Mouse (Mus musculus) heart, embryonic 13.5 days (tissue): ENCODE measurements around the gene Zc3h12c. TPM values are rescaled to one million over a fixed set of nuclear protein-coding genes. Genes with fewer than 3 reads are reported as not detected.

ENCODE experiments used
- ATAC-seq: fragments of 200-750 bp; cut with Nextera tagmentation; 2 replicates; pipeline ENCODE4 v1.8.0; 2017; ENCODE audit warnings: moderate TSS enrichment; ENCODE audit not compliant: insufficient number of reproducible peaks, low FRiP score, low TSS enrichment; ENCODE audit errors: extremely low read depth
- H3K27ac ChIP-seq: fragments of 300-500 bp; sonication (generic); replicated peaks from 2 replicates; pipeline ENCODE4 v1.5.1; 2015; ENCODE audit warnings: moderate library complexity, mild to moderate bottlenecking, inconsistent platforms
- H3K27me3 ChIP-seq: fragments of 300-500 bp; sonication (generic); replicated peaks from 2 replicates; pipeline ENCODE4 v1.6.1; 2015; ENCODE audit warnings: mild to moderate bottlenecking, inconsistent platforms
- H3K36me3 ChIP-seq: fragments of 300-500 bp; sonication (generic); 2 replicates; pipeline ENCODE4 v1.6.1; 2015; ENCODE audit warnings: mild to moderate bottlenecking, inconsistent platforms
- H3K4me1 ChIP-seq: fragments of 300-500 bp; sonication (generic); 2 replicates; pipeline ENCODE4 v1.6.1; 2015; ENCODE audit warnings: inconsistent platforms
- H3K4me2 ChIP-seq: fragments of 300-500 bp; sonication (generic); 2 replicates; pipeline ENCODE4 v1.6.1; 2015; ENCODE audit warnings: inconsistent platforms, mild to moderate bottlenecking, moderate library complexity
- H3K4me3 ChIP-seq: fragments of 300-500 bp; sonication (generic); 2 replicates; pipeline ENCODE4 v1.5.1; 2015; ENCODE audit warnings: moderate library complexity, mild to moderate bottlenecking, inconsistent platforms
- H3K9ac ChIP-seq: fragments of 300-500 bp; sonication (generic); 2 replicates; pipeline ENCODE4 v1.6.1; 2015; ENCODE audit warnings: inconsistent platforms, mild to moderate bottlenecking, moderate library complexity
- H3K9me3 ChIP-seq: fragments of 300-500 bp; sonication (generic); 2 replicates; pipeline ENCODE4 v1.6.1; 2016; ENCODE audit warnings: inconsistent platforms
- WGBS: fragments of 180-500 bp; shearing (Covaris S2); methylation state at CpG from one replicate; pipeline ENCODE4 v1.1.7; 2015; ENCODE audit warnings: mixed read lengths; 5-methylcytosine and 5-hydroxymethylcytosine counted together
- polyA plus RNA-seq: library from polyadenylated mRNA; unstranded; fragments of >200 nt; fragmentation: Nextera tagmentation; extraction: Ambion mirVana; gene quantifications from 2 replicates; pipeline ENCODE4 v1.2.1, GENCODE M21; 2015

The Zc3h12c gene
- polyA plus RNA-seq, 1 experiment from 2014 or later: 2.4 TPM

DNA sequence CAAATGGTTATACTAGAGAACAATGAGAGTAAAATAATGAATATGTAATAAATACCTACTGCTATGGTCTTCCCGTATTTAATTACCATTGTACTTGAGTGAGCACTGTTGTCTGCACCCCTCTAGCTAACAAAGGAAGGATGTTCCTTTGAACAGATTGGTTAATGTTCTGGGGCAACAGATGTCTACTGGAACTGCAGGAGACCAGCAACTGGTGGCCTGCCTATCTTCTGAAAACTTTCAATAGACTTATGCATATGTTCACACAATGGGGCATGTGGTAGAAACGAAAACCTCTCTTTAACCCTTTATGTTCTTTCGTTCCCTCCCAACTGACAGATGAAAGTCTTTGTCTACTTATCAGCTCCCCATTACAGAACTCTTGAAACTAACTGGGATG is 20.1 kb downstream of the Zc3h12c start:
- no peak for ATAC-seq
- Histone ChIP-seq H3K4me3 (peak overlapping the region; percentile 2; the same call in 1 of the 2 replicates), H3K27me3 (no peaks in the 10 kb centered on the region), H3K36me3 (peaks cover 9% of the 10 kb centered on the region), H3K9ac (no peak overlapping the region), H3K4me2 (peak overlapping the region; percentile 16; the same call in 1 of the 2 replicates), H3K4me1 (peaks cover 31% of the 10 kb centered on the region), H3K27ac (no peak overlapping the region), H3K9me3 (no peaks in the 10 kb centered on the region)
- 63% methylated on average over 3 of the region's 3 CpGs for WGBS

DNA sequence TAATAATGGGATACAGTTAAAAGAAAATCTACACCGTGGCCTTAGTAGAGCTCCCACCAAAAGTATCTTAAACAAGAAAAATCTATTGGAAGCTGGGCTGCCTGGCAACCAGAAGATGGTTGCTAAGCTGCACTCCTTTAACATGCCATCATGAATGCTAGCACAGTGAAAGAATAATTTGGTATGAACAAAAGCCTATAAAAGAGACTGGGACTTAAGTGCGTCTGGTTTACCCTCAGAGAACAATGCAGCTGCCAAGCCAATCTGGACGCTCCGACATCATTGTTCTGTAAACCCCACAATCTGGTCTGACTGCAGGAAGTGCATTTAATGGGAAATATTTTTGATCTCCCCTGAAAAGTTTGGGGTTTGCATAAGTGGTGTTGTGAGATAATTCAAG is 22.1 kb downstream of the Zc3h12c start:
- Histone ChIP-seq H3K36me3 (peaks cover 9% of the 10 kb centered on the region), H3K4me2 (no peak overlapping the region), H3K9ac (no peak overlapping the region), H3K9me3 (no peaks in the 10 kb centered on the region), H3K27me3 (no peaks in the 10 kb centered on the region), H3K4me1 (peaks cover 24% of the 10 kb centered on the region), H3K4me3 (no peak overlapping the region), H3K27ac (no peak overlapping the region)
- WGBS: 64% methylated on average over 4 of the region's 4 CpGs
- no peak for ATAC-seq

DNA sequence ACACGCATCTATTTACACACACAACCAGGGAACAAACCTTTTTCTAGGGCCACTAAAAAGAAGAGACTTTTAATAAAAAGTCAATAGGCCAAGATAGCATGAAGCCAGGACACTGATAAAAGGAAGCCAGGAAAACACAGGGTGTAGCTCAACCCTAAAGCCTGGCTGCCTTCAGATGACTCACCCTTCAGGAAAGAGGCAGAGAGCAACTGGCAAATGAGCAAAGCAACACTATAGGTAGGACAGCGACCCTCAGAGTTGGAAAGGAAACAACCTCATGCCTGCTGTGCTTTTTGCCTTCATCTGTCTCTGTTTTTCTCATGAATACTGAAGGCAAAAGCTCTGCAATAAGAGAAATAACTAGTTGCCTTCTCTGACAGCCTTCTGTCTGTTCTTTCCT is 35.6 kb downstream of the Zc3h12c start:
- WGBS: 54% methylated on average over 2 of the region's 2 CpGs
- H3K4me3 ChIP-seq: no peak overlapping the region
- H3K4me1 ChIP-seq: peaks cover 15% of the 10 kb centered on the region
- H3K4me2 ChIP-seq: no peak overlapping the region
- no peaks in the 10 kb centered on the region for H3K9me3 ChIP-seq
- H3K36me3 ChIP-seq: peaks cover 3% of the 10 kb centered on the region; the same call in 1 of the 2 replicates
- no peak overlapping the region; the same call in 1 of the 2 replicates for H3K27ac ChIP-seq
- no peaks in the 10 kb centered on the region for H3K27me3 ChIP-seq
- no peak for ATAC-seq
- no peak overlapping the region for H3K9ac ChIP-seq

DNA sequence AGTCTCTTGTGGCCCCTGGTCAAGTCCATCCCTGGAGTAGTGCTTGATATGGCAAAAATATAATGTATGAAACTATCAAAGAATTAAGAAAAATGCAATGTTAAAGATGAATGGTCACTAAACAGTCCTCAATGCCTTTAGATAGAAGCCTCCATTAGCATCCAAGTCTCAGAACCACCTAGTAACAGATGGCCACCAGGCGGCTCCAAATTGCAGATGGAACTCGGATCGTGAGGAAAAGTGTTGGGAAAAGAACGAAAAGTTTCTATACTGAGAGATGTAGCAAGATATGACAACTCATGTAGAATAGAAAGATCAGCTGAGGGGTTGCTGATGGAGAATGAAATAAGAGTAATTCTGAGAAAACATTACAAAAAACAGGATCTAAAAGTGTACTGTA is 38.0 kb downstream of the Zc3h12c start:
- WGBS: 60% methylated on average over 4 of the region's 4 CpGs
- H3K9ac ChIP-seq: no peak overlapping the region
- peaks cover 11% of the 10 kb centered on the region for H3K36me3 ChIP-seq
- H3K27ac ChIP-seq: no peak overlapping the region
- no peak overlapping the region for H3K4me3 ChIP-seq
- ATAC-seq: no peak
- no peak overlapping the region for H3K4me2 ChIP-seq
- no peaks in the 10 kb centered on the region for H3K9me3 ChIP-seq
- peaks cover 9% of the 10 kb centered on the region for H3K4me1 ChIP-seq
- no peaks in the 10 kb centered on the region for H3K27me3 ChIP-seq

DNA sequence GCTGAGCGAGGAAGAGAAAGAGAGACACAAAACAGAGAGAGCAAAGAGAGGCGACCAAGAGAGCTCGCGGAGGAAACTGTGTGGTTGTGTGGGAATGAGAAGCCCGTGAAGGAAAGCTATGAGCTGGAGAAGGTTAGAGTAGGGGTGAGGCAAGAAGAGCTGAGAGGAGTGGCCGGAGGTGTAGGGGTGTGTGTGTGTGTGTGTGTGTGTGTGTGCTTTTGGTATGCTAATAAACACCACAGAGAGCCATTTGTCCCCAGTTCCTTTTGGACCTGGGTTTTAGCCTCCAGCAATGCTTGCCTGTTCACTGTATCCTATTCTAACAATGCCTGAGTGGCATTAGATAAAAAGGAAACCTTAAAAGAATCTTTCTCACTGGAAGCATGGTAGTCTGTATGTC is 43.1 kb downstream of the Zc3h12c start:
- Histone ChIP-seq H3K4me3 (no peak overlapping the region), H3K9me3 (no peaks in the 10 kb centered on the region), H3K36me3 (peaks cover 20% of the 10 kb centered on the region), H3K4me1 (no peaks in the 10 kb centered on the region), H3K27ac (no peak overlapping the region), H3K4me2 (no peak overlapping the region), H3K27me3 (no peaks in the 10 kb centered on the region), H3K9ac (no peak overlapping the region)
- WGBS: 86% methylated on average over 6 of the region's 6 CpGs
- no peak for ATAC-seq

DNA sequence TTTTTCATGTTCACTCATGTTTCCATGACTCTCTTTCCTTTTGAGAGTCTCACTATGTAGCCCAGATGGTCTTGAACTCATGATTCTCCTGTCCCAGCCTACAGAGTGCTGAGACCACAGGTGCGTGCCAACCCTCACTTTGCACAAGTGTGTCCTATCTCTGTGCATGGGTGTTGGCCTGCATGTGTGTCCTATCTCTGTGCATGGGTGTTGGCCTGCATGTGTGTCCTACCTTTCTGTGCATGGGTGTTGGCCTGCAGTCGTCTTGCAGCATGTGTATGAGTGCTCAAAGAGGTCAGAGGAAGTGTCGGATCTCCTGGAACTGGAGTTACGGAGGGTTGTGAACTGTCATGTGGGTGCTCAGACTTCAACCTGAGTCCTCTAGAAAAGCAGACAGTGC is 49.2 kb downstream of the Zc3h12c start:
- H3K4me2 ChIP-seq: no peak overlapping the region
- H3K27ac ChIP-seq: no peak overlapping the region
- peaks cover 49% of the 10 kb centered on the region for H3K36me3 ChIP-seq
- H3K9ac ChIP-seq: no peak overlapping the region
- no peaks in the 10 kb centered on the region for H3K4me1 ChIP-seq
- no peaks in the 10 kb centered on the region for H3K27me3 ChIP-seq
- ATAC-seq: no peak
- WGBS: 78% methylated on average over 4 of the region's 4 CpGs
- H3K9me3 ChIP-seq: no peaks in the 10 kb centered on the region
- no peak overlapping the region for H3K4me3 ChIP-seq

DNA sequence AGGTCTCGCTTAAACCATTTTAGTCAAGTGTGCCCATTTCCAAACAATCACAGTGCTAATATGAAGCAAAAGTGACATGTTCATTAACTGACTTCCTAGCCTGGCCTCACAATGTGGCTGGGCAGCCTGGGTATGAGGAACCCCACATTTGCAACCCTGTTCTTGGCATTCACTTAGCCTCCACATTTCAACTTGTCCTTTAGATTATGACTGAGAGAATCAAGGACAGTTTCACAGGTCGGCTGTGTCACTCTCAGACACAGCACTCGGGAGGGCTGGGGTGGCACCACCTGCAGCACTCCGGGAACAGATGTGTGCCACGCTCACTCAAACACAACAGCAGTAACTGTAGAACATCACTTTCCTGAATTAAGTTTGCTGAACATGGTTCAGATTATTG is 55.3 kb downstream of the Zc3h12c start:
- no peaks in the 10 kb centered on the region for H3K27me3 ChIP-seq
- H3K9ac ChIP-seq: no peak overlapping the region
- no peak overlapping the region for H3K4me3 ChIP-seq
- WGBS: 77% methylated on average over 5 of the region's 5 CpGs
- no peak for ATAC-seq
- H3K36me3 ChIP-seq: peaks cover 35% of the 10 kb centered on the region
- no peaks in the 10 kb centered on the region for H3K9me3 ChIP-seq
- no peak overlapping the region for H3K27ac ChIP-seq
- H3K4me2 ChIP-seq: no peak overlapping the region
- peaks cover 6% of the 10 kb centered on the region; the same call in 1 of the 2 replicates for H3K4me1 ChIP-seq

DNA sequence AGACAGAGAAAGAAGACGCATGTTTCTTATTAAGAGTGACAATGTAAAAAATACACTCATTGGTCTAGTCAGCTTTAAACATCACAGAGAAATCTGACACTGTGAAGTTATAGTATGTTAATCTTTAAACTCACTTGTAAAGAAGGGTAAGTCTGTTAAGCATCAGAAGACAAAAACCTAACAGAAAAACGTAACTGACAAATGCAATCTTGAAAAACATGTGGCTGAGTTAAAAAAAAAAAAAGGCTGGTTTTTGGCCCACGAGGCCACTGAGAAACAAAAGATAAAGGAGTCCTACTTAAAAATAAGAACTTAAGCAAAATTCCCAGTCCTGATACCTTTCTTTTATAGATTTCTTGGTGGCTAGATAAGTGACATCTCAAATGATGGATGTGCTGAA is 57.6 kb downstream of the Zc3h12c start:
- H3K9me3 ChIP-seq: no peaks in the 10 kb centered on the region
- H3K27ac ChIP-seq: no peak overlapping the region
- WGBS: 66% methylated on average over 3 of the region's 3 CpGs
- no peak overlapping the region for H3K4me2 ChIP-seq
- peaks cover 17% of the 10 kb centered on the region for H3K36me3 ChIP-seq
- H3K4me3 ChIP-seq: no peak overlapping the region
- no peaks in the 10 kb centered on the region for H3K27me3 ChIP-seq
- H3K4me1 ChIP-seq: peaks cover 6% of the 10 kb centered on the region; the same call in 1 of the 2 replicates
- ATAC-seq: no peak
- no peak overlapping the region for H3K9ac ChIP-seq

DNA sequence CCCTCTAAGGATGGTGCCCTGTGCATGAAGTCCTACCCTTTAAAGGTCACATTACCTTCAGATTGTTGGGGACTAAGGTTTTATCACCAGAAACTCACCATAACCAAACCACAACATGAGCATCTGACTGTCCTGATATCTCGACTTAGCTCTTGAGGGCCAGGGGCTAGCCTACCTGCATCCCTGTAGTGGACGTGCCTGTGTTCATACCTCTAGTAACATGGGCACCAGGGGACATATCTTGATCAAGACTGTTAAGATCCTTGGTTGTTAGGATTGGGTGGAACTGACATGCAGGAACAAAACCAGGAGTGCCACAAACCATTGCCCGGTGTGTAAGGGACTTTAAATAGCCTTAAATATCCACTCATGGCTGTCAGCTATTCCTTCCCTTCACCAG is 61.2 kb downstream of the Zc3h12c start:
- ATAC-seq: no peak
- H3K9ac ChIP-seq: no peak overlapping the region
- peaks cover 9% of the 10 kb centered on the region for H3K36me3 ChIP-seq
- H3K9me3 ChIP-seq: no peaks in the 10 kb centered on the region
- H3K4me2 ChIP-seq: no peak overlapping the region
- peaks cover 28% of the 10 kb centered on the region for H3K4me1 ChIP-seq
- H3K4me3 ChIP-seq: no peak overlapping the region
- 79% methylated on average over 3 of the region's 3 CpGs for WGBS
- H3K27me3 ChIP-seq: no peaks in the 10 kb centered on the region
- no peak overlapping the region for H3K27ac ChIP-seq

DNA sequence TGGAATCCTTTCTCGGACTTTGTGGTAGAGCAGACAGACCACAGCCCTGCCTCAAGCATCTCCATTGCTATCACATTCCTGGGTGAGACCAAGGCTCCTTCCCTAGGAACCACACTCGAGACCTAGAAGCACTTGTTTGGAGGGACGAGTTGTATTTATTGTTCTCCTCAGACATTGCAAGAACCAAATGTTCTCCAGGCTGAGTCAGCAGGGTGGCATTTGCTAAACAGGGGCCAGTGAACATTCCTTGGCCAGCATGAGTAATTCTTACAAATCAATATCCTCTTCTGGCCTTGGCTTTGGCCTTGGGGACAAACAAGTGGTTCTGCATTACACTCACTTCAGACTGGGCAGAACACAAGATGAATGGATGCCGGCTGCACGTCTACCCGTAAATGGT is 62.9 kb downstream of the Zc3h12c start:
- no peaks in the 10 kb centered on the region for H3K27me3 ChIP-seq
- no peak overlapping the region for H3K9ac ChIP-seq
- WGBS: 78% methylated on average over 6 of the region's 6 CpGs
- H3K36me3 ChIP-seq: peaks cover 2% of the 10 kb centered on the region; the same call in 1 of the 2 replicates
- no peak overlapping the region for H3K4me3 ChIP-seq
- no peak overlapping the region for H3K4me2 ChIP-seq
- H3K4me1 ChIP-seq: peaks cover 36% of the 10 kb centered on the region
- no peaks in the 10 kb centered on the region for H3K9me3 ChIP-seq
- no peak for ATAC-seq
- H3K27ac ChIP-seq: no peak overlapping the region

DNA sequence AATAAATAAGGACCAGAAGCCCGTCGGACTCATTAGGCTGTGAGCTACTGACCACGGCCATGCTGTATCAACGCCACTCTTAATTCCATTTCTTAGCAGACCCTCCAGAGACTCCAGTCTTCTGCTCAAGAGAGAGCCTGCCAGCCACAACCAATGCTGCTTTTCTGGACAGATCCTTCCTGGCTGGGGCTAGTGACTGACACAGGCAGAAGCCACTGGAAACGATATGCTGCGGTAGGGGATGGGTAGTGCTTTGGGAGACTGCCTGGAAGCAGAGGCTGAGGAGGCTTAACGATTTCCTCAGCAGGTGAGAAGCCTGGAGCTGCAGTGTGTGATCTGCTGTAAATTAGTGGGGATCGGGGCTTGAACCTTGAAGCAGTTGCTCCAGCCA is 64.2 kb downstream of the Zc3h12c start:
- no peaks in the 10 kb centered on the region for H3K36me3 ChIP-seq
- H3K27me3 ChIP-seq: no peaks in the 10 kb centered on the region
- peaks cover 36% of the 10 kb centered on the region for H3K4me1 ChIP-seq
- no peak overlapping the region for H3K4me2 ChIP-seq
- ATAC-seq: no peak
- no peaks in the 10 kb centered on the region for H3K9me3 ChIP-seq
- H3K27ac ChIP-seq: no peak overlapping the region
- no peak overlapping the region for H3K4me3 ChIP-seq
- no peak overlapping the region for H3K9ac ChIP-seq
- 63% methylated on average over 8 of the region's 8 CpGs for WGBS

DNA sequence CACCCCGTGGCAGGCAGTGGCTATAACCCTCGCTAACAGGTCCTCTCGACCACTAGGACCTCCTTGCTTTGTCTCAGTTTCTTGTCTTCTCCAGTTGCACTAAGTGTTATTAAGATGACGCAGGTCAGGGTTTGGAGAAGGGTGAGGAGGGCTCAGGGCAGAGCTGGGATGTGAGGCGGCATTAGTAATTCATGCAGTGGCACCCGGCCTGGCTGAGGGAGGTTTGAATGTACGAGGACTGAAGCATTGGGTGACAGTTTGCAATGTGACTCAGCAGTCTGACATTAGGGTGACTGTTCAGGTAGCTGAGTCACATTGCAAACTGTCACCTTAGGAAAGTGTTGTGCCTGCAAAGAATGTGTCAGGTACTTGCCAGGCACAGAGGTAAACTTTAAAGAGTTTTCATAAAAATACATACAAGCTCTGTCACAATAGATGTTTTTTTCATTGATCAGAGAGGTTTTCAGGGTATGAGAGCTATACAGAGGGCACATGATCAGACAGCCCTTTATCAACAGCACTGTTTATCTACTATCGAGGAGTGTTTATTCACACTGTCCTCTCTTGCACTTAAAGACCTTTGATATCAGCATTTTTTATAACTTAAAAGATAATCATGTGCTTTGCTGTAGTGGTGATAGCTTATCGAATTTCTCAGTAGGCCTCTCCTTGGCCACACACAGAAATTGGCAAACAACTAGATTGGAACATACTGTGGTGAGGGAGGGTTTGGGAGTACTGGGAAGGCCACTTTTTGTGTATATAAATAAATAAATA is 64.7 kb downstream of the Zc3h12c start:
- Histone ChIP-seq H3K9ac (no peak overlapping the region), H3K36me3 (no peaks in the 10 kb centered on the region), H3K27ac (0 out of 2 replicates have a peak overlapping the region, but pooled peaks have one; percentile 76), H3K4me3 (no peak overlapping the region), H3K27me3 (no peaks in the 10 kb centered on the region), H3K4me2 (no peak overlapping the region), H3K4me1 (peaks cover 34% of the 10 kb centered on the region), H3K9me3 (no peaks in the 10 kb centered on the region)
- no peak for ATAC-seq
- WGBS: 65% methylated on average over 9 of the region's 9 CpGs
